Mouse (Mus musculus) monocyte, adult 5-6 weeks (primary cell): ENCODE measurements around the gene Slc2a4. TPM values are rescaled to one million over a fixed set of nuclear protein-coding genes. Genes with fewer than 3 reads are reported as not detected.

ENCODE experiments used
- ATAC-seq: fragments of 153-309, 156-312 bp; replicated peaks from 2 replicates; pipeline ENCODE4 v1.8.0; 2017; ENCODE audit warnings: mild to moderate bottlenecking; ENCODE audit not compliant: low TSS enrichment, insufficient number of reproducible peaks, severe bottlenecking, poor library complexity, low FRiP score
- total RNA-seq: library from RNA; stranded (forward); fragments of 200-1000, 200-491, 200-594 nt; gene quantifications from 3 replicates; pipeline ENCODE4 v1.2.3, GENCODE M21; 2017

Slc2a4 gene
- not detected in 3 replicates for total RNA-seq

- peak; percentile 71 for ATAC-seq
Observed at GRCm38 (mm10) chr11:69948066-69948762, at the start of gene Slc2a4. Gene Slc2a4, minus strand, starts transcription at chr11:69948188.

GRCm38 (mm10) chr11:69997070-69997509 lies 49.1 kb upstream of the Slc2a4 start:
- 0 out of 2 replicates have a peak, but pooled peaks have one; percentile 4 for ATAC-seq

GRCm38 (mm10) chr11:69996161-69997061 lies 48.4 kb upstream of the Slc2a4 start:
- ATAC-seq = no peak

- ATAC-seq = peak; percentile 67
Observed at GRCm38 (mm10) chr11:69995391-69995960, 47.5 kb upstream of the Slc2a4 start, which contains the start of gene Phf23. Gene Phf23, plus strand, starts transcription at chr11:69995777.

GRCm38 (mm10) chr11:69994401-69995090 lies 46.6 kb upstream of the Slc2a4 start:
- no peak for ATAC-seq

- ATAC-seq = no peak
Observed at GRCm38 (mm10) chr11:69992932-69993331, 44.9 kb upstream of the Slc2a4 start.

- no peak for ATAC-seq
Observed at GRCm38 (mm10) chr11:69992396-69992795, 44.4 kb upstream of the Slc2a4 start.

GRCm38 (mm10) chr11:69991711-69992110 lies 43.7 kb upstream of the Slc2a4 start:
- no peak for ATAC-seq

GRCm38 (mm10) chr11:69990850-69991691 lies 43.1 kb upstream of the Slc2a4 start, which contains the start of gene Gabarap:
Gene Gabarap, plus strand, starts transcription at chr11:69991143.
- peak; percentile 64 for ATAC-seq

- no peak for ATAC-seq
Observed at GRCm38 (mm10) chr11:69989949-69990348, 42.0 kb upstream of the Slc2a4 start.

- no peak for ATAC-seq
Observed at GRCm38 (mm10) chr11:69984431-69984830, 36.4 kb upstream of the Slc2a4 start.

- ATAC-seq = no peak
Observed at GRCm38 (mm10) chr11:69983377-69983776, 35.4 kb upstream of the Slc2a4 start.

- ATAC-seq = no peak
Observed at GRCm38 (mm10) chr11:69982877-69983276, 34.9 kb upstream of the Slc2a4 start.

GRCm38 (mm10) chr11:69982225-69982624 lies 34.2 kb upstream of the Slc2a4 start, which contains the start of gene Elp5:
Gene Elp5, minus strand, starts transcription at chr11:69982517.
- no peak for ATAC-seq

- no peak for ATAC-seq
Observed at GRCm38 (mm10) chr11:69981141-69981762, 33.3 kb upstream of the Slc2a4 start, which contains the start of gene Ctdnep1. Gene Ctdnep1, plus strand, starts transcription at chr11:69981156.

GRCm38 (mm10) chr11:69980196-69981140 lies 32.5 kb upstream of the Slc2a4 start:
- ATAC-seq = peak; percentile 95
